ENCODE assay signal across 1 mouse cellular context in the genomic region with DNA sequence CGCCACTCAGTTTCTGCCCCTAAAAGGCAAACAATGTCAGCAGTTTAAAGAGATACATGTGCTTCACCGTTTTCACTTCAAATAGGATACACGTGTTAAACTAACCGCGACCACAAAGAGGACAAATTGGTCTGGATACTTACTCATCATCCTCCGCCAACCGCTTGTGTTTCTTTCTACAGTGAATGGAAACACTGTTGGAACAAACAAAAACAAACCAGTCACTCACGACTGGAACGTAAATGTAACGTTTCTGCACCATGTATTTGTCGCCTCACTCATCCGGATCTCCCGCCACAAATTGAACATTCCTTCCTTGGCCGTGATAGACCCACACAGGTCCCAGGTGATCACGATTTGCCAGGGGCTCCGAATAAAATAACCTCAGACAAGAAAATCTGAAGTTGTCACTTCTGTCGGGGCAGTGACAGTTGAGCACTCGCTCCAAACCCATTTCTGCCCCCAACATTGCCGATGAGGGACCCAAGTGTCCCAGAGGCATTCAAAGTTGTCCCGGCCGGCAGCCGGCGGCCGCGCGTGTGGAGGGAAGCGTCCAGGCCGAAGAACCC.
TF ChIP-seq lines count a peak whose summit lies in the region.

No protein-coding gene starts in this region.

TF ChIP-seq in MEL, 35 proteins besides CTCF, POLR2A, EP300 and RAD21 (continued from another document):
- 0 out of 2 replicates have a peak, but pooled peaks have one; percentile 18 for TF ChIP-seq E2F4 (IDR thresholded peaks at IDR 0.05; ENCODE audit: borderline replicate concordance, low read depth, low read length)
TF ChIP-seq in MEL: peak in this region for 7.
